Mouse (Mus musculus) kidney, adult 8-10 months (tissue): ENCODE data around the gene Dtnb.

Experiments used
- DNase-seq, 2 experiments: peaks; one replicate each; pipeline ENCODE4 v3.0.0; 2022

Dtnb gene

GRCm38 (mm10) chr12:3573410-3573809 is 1.2 kb downstream of the Dtnb start:
- DNase-seq, result no peak

DNA sequence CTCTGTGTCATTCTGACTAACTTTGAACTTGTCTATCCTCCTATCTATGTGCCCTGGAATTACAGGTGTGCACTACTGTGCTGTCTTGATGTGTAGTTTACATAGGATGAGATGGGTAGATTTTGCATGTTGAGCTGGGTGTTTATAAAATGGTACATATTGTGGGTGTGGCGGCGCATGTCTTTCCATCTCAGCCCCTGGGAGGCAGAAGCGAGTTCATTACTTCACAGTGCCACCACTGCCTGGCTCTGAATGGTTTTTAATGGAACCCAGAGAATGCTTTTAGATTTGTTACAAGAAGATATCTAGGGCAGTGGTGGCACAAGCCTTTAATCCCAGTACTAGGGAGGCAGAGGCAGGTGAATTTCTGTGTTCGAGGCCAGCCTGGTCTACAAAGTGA is 2.5 kb downstream of the Dtnb start:
- no peak for DNase-seq

- no peak for DNase-seq
Measured at GRCm38 (mm10) chr12:3579958-3580530, 7.9 kb downstream of the Dtnb start.

- no peak for DNase-seq
Measured at GRCm38 (mm10) chr12:3582604-3583003, 10.4 kb downstream of the Dtnb start.

- no peak for DNase-seq
Measured at GRCm38 (mm10) chr12:3585525-3585924, 13.3 kb downstream of the Dtnb start.

- no peak for DNase-seq
Measured at GRCm38 (mm10) chr12:3587010-3587409, 14.8 kb downstream of the Dtnb start.

DNA sequence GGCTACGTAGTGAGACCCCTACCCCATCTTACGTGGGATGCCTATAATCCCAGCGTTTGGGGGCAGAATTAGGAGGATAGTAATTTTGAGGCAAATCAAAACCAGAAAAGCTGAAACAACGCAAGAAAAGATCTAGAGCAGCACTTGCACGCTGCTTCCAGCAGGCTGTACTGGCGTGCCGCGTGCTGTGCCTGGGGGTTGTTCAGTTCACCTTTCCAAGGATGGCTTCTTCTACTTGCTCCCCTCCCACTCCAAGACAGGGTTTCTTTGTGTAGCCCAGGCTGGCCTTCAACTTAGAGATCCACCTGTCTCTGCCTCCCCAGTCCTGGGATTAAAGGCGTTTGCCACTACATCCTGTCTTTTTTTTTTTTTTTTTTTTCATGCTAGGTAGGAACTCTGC is 17.9 kb downstream of the Dtnb start:
- no peak for DNase-seq

DNA sequence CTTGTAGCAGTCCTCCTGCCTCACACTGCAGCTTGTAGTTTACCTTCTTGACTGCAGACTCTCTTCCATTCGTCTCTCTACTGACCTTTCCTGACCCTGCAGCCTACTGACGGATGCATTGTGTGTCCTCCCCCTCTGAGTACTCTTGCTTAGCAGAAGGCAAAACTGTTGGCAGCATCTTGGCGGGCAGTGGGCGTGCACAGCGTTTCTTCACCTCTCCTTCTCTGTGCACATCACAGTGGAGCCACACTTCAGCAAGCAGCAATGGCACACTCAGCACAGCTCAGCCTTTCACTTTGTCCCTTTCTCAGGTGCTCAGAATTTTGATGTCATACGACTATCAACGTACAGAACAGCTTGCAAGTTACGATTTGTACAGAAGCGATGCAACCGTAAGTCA is 19.4 kb downstream of the Dtnb start:
- no peak for DNase-seq

DNA sequence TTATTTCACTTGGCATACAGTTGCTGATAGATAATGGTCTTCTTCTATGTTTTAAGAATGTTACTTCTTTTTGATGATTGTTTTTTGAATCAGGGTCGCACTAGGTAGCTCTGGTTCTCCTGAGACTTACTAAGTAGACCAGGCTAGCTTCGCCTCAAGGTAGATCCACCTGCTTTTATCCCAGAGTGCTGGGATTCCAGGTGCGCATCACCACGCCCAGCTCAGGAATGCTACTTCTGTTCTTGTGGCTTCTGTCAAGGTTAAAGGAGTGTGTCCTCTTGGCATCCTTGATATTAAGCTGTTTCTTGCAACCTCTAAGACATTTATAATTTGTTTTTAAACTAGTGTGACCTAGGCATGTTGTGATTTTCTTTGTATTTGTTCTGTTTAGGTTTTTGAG is 30.6 kb downstream of the Dtnb start:
- no peak for DNase-seq

DNA sequence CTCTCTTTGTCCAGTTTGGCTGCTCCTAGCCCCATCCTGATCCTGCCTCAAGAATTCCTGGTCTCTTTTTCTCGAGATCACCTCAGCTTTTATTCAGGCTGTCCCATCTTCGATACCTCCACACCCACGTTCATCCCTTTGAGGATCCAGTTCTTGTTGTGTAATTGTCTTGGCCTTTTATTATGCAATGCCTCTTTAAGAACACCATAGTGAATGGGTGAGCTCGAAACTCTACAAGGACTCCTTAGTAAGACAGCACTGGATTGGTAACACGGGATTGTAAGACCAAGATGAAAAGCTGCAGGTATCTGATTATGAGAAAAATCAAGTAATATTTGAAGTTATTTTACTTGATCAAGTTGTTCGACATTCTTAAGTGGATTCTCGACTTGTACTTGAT is 34.0 kb downstream of the Dtnb start:
- DNase-seq, result no peak

DNA sequence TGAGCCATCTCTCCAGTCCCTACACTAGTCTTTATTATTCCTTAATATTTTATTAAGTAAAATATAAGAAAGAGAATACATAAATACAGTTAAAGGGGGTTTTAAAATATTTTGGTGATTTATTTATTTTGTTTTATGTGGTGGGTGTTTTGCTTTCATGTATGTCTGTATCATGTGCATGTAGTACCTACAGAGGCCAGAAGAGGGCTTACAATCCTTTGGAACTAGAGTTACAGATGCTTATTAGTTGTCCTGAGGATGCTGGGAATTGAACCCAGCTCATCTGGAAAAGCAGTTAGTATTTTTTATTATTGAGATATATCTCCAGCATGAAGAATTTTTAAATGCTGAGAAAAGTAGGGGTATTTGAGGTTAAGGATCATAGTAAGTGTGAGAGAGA is 37.6 kb downstream of the Dtnb start:
- no peak for DNase-seq

GRCm38 (mm10) chr12:3611871-3612270 is 39.7 kb downstream of the Dtnb start:
- no peak for DNase-seq

- no peak for DNase-seq
Measured at GRCm38 (mm10) chr12:3615041-3615440, 42.9 kb downstream of the Dtnb start.

- no peak for DNase-seq
Measured at GRCm38 (mm10) chr12:3618144-3619020, 46.2 kb downstream of the Dtnb start.

DNA sequence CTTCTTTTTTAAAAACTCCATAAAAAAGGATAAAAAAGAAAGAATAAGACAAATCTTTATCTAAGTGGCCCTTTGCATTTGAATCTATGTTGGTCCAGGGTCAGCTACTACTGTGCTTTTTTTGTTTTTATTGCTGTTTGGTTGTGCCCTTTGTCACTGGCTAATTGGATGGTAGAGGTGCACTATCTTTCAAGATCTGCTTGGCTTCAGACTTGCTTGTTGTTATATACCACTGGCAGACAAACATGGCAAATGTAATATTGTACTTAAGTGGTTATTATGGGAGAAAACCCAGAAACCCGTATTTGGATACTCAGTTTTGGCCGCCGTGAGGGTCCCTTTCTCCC is 46.8 kb downstream of the Dtnb start:
- no peak for DNase-seq

- peak; percentile 45 to 60 for DNase-seq
Measured at GRCm38 (mm10) chr12:3626880-3627279, 54.7 kb downstream of the Dtnb start.

GRCm38 (mm10) chr12:3641931-3642330 is 69.8 kb downstream of the Dtnb start:
- DNase-seq, result peak in 1 of 2 experiments; percentile 35

DNA sequence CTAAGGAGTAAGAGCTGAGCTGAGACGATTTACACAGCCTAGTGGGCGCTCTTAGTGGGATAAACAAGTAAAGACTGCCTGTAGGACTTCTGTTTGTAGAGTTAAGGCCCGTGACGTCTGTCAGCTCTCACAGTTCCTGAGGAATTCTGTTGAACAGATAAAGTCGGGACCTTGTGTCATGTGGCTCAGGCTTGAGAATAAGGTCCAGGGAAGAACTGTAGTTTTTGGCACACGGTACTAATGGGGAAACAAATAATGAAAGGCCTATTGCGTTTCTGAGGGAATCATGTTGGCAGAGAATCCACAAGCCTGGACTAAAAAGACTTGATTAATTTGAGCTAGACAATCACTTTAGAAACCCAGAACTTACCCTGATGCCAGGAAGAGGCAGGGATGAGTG is 84.6 kb downstream of the Dtnb start:
- DNase-seq, result no peak

DNA sequence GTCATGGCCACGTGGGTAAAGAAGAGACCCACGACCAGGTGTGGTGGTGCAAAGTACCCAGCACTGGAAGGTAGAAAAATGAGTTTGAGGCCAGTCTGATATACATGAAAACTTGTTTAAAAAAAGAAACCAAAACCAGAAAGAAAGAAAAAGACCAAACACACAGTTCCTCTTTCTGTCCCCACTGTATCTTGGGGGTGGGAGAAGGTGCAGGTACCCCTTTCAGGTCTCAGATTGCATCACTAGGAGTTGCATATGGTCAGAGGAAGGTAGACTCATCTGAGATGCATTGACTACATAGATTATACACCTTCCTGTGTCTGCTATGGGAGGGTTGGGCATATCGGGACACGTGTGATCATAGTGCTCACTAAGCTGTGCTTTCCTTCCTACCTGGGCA is 85.1 kb downstream of the Dtnb start:
- DNase-seq, result no peak

GRCm38 (mm10) chr12:3657786-3658185 is 85.6 kb downstream of the Dtnb start:
- DNase-seq, result no peak

GRCm38 (mm10) chr12:3659554-3660311 is 87.6 kb downstream of the Dtnb start:
- no peak for DNase-seq

DNA sequence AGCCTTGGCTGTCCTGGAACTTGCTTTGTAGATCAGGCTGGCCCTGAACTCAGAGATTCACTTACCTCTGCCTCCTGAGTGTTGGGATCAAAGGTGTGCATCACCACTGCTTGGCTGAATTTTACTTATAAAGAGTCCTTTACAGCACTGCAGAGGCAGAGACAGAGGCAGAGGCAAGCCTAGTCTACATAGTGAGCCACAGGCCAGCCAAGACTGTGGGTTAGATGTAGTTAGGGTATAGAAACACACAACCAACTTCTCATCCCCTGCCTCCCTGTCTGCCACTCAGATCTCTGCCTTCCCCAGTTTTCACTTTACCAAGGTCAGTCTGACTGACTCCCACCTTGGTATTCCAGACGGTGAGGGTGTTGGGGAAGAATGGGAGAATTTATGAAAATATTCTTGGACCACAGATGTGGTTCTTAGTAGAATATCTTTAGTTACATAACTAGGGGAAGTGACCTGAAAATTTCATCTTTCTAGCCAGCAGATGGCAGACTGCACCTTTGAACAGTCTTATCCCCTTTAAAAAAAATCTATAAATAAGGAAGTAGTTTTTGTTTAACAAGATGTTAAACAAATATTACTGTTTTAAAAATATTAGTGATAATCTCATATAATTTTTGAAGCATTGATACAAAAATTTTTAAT is 88.9 kb downstream of the Dtnb start:
- DNase-seq, result peak; percentile 23 to 30

- no peak for DNase-seq
Measured at GRCm38 (mm10) chr12:3662660-3663059, 90.5 kb downstream of the Dtnb start.
